Mouse (Mus musculus) cerebellum, postnatal 25 days (tissue): ENCODE measurements around the gene Cyp2d22.
"Not testable (repeated sequence)": the region's sequence is repeated elsewhere in the genome, so short reads cannot be mapped to it uniquely, and the experiment has no call there.

Source experiments
- DNase-seq, 2 experiments: peaks; one replicate each; pipeline ENCODE4 v3.0.0; 2021; ENCODE audit warnings: mixed read lengths in 2 of 2

Cyp2d22 gene

GRCm38 (mm10) chr15:82379871-82380713 lies at the start of gene Cyp2d22:
TSS of gene Cyp2d22 (minus strand) at chr15:82380260.
- DNase-seq, result peak; percentile 54 to 65

- no peak for DNase-seq
These were observed 43.4 kb upstream of the Cyp2d22 start for GRCm38 (mm10) chr15:82423471-82423870.

- DNase-seq, result no peak
These were observed 42.9 kb upstream of the Cyp2d22 start for GRCm38 (mm10) chr15:82422935-82423334.

- DNase-seq, result no peak
These were observed 38.6 kb upstream of the Cyp2d22 start for GRCm38 (mm10) chr15:82418616-82419015.

GRCm38 (mm10) chr15:82416797-82417789 lies 37.0 kb upstream of the Cyp2d22 start:
- DNase-seq, result peak; percentile 89 to 92

GRCm38 (mm10) chr15:82407536-82407935 lies 27.5 kb upstream of the Cyp2d22 start:
- DNase-seq, result no peak

- DNase-seq, result no peak
These were observed 26.9 kb upstream of the Cyp2d22 start, which contains the start of gene Cyp2d10 for GRCm38 (mm10) chr15:82406981-82407380. TSS of gene Cyp2d10 (minus strand) at chr15:82407195.

- DNase-seq, result no peak
These were observed 24.1 kb upstream of the Cyp2d22 start for GRCm38 (mm10) chr15:82404163-82404562.

GRCm38 (mm10) chr15:82403606-82404005 lies 23.5 kb upstream of the Cyp2d22 start:
- DNase-seq, result no peak

GRCm38 (mm10) chr15:82402741-82403140 lies 22.7 kb upstream of the Cyp2d22 start:
- no peak for DNase-seq

- no peak for DNase-seq
These were observed 22.0 kb upstream of the Cyp2d22 start for GRCm38 (mm10) chr15:82402106-82402505.

GRCm38 (mm10) chr15:82401516-82401915 lies 21.5 kb upstream of the Cyp2d22 start:
- DNase-seq, result no peak

GRCm38 (mm10) chr15:82395955-82396354 lies 15.9 kb upstream of the Cyp2d22 start:
- DNase-seq, result not testable (repeated sequence)

GRCm38 (mm10) chr15:82393922-82394321 lies 13.9 kb upstream of the Cyp2d22 start, which contains the start of gene Cyp2d11:
TSS of gene Cyp2d11 (minus strand) at chr15:82394022.
- DNase-seq, result not testable (repeated sequence)

GRCm38 (mm10) chr15:82389916-82390315 lies 9.9 kb upstream of the Cyp2d22 start:
- not testable (repeated sequence) for DNase-seq

- DNase-seq, result no peak
These were observed 5.7 kb upstream of the Cyp2d22 start for GRCm38 (mm10) chr15:82385729-82386128.

GRCm38 (mm10) chr15:82382441-82382840 lies 2.4 kb upstream of the Cyp2d22 start:
- no peak for DNase-seq

GRCm38 (mm10) chr15:82380714-82381062 lies 628 bp upstream of the Cyp2d22 start:
- no peak for DNase-seq

- DNase-seq, result no peak
These were observed 569 bp downstream of the Cyp2d22 start for GRCm38 (mm10) chr15:82379511-82379870.

GRCm38 (mm10) chr15:82378261-82379180 lies 1.5 kb downstream of the Cyp2d22 start:
- DNase-seq, result no peak

GRCm38 (mm10) chr15:82377701-82378100 lies 2.4 kb downstream of the Cyp2d22 start:
- no peak for DNase-seq
